Mouse (Mus musculus): ENCODE measurements around the gene Mef2c. TPM values are rescaled to one million over a fixed set of nuclear protein-coding genes. Genes with fewer than 3 reads are reported as not detected.

Mef2c gene
- polyA plus RNA-seq, 1 experiment from 2014 or later, result 25.0 TPM

- ATAC-seq (ENCODE audit: low FRiP score, low TSS enrichment) (no peak), DNase-seq (no peak)
- Histone ChIP-seq H3K27me3 (ENCODE audit: control insufficient read depth, insufficient read depth, low read length) (no peaks in the 10 kb centered on the region), H3K36me3 (ENCODE audit: control insufficient read depth, insufficient read depth, low read length) (no peaks in the 10 kb centered on the region), H3K4me3 (replicated peaks; ENCODE audit: low read depth, low read length) (no peak overlapping the region), H3K27ac (replicated peaks; ENCODE audit: low read depth, low read length) (no peak overlapping the region), H3K9me3 (ENCODE audit: control insufficient read depth, low read length) (no peaks in the 10 kb centered on the region), H3K4me1 (ENCODE audit: control insufficient read depth, insufficient read depth, low read length) (no peaks in the 10 kb centered on the region), H3K9ac (replicated peaks; ENCODE audit: low read length) (no peak overlapping the region), H3K4me2 (ENCODE audit: low read length) (no peak overlapping the region)
- WGBS, result 80% methylated on average over 7 of the region's 7 CpGs
These were observed 22.5 kb upstream of the Mef2c start for GRCm38 (mm10) chr13:83481310-83481709.

GRCm38 (mm10) chr13:83482087-83482486 is 21.7 kb upstream of the Mef2c start:
- H3K4me1 ChIP-seq (ENCODE audit: control insufficient read depth, insufficient read depth, low read length), result no peaks in the 10 kb centered on the region
- no peak overlapping the region for H3K27ac ChIP-seq (replicated peaks; ENCODE audit: low read depth, low read length)
- ATAC-seq (ENCODE audit: low FRiP score, low TSS enrichment), result no peak
- no peak overlapping the region for H3K4me2 ChIP-seq (ENCODE audit: low read length)
- no peak for DNase-seq
- no peaks in the 10 kb centered on the region for H3K27me3 ChIP-seq (ENCODE audit: control insufficient read depth, insufficient read depth, low read length)
- no peak overlapping the region for H3K9ac ChIP-seq (replicated peaks; ENCODE audit: low read length)
- H3K4me3 ChIP-seq (replicated peaks; ENCODE audit: low read depth, low read length), result no peak overlapping the region
- no peaks in the 10 kb centered on the region for H3K9me3 ChIP-seq (ENCODE audit: control insufficient read depth, low read length)
- 84% methylated on average over 5 of the region's 5 CpGs for WGBS
- no peaks in the 10 kb centered on the region for H3K36me3 ChIP-seq (ENCODE audit: control insufficient read depth, insufficient read depth, low read length)

- DNase-seq (no peak), ATAC-seq (ENCODE audit: low FRiP score, low TSS enrichment) (no peak)
- Histone ChIP-seq H3K9me3 (ENCODE audit: control insufficient read depth, low read length) (no peaks in the 10 kb centered on the region), H3K4me2 (ENCODE audit: low read length) (no peak overlapping the region), H3K4me1 (ENCODE audit: control insufficient read depth, insufficient read depth, low read length) (no peaks in the 10 kb centered on the region), H3K27ac (replicated peaks; ENCODE audit: low read depth, low read length) (no peak overlapping the region), H3K4me3 (replicated peaks; ENCODE audit: low read depth, low read length) (no peak overlapping the region), H3K36me3 (ENCODE audit: control insufficient read depth, insufficient read depth, low read length) (no peaks in the 10 kb centered on the region), H3K27me3 (ENCODE audit: control insufficient read depth, insufficient read depth, low read length) (no peaks in the 10 kb centered on the region), H3K9ac (replicated peaks; ENCODE audit: low read length) (no peak overlapping the region)
- 73% methylated on average over 4 of the region's 4 CpGs for WGBS
These were observed 19.6 kb upstream of the Mef2c start for GRCm38 (mm10) chr13:83484215-83484614.

- ATAC-seq (ENCODE audit: low FRiP score, low TSS enrichment), result no peak
- WGBS, result 74% methylated on average over 7 of the region's 7 CpGs
- DNase-seq, result no peak
These were observed 19.0 kb upstream of the Mef2c start for GRCm38 (mm10) chr13:83484721-83485369.

GRCm38 (mm10) chr13:83492051-83492450 is 11.8 kb upstream of the Mef2c start:
- Histone ChIP-seq H3K27me3 (ENCODE audit: control insufficient read depth, insufficient read depth, low read length) (no peaks in the 10 kb centered on the region), H3K4me2 (ENCODE audit: low read length) (no peak overlapping the region), H3K9ac (replicated peaks; ENCODE audit: low read length) (no peak overlapping the region), H3K4me3 (replicated peaks; ENCODE audit: low read depth, low read length) (no peak overlapping the region), H3K4me1 (ENCODE audit: control insufficient read depth, insufficient read depth, low read length) (no peaks in the 10 kb centered on the region), H3K36me3 (ENCODE audit: control insufficient read depth, insufficient read depth, low read length) (no peaks in the 10 kb centered on the region), H3K27ac (replicated peaks; ENCODE audit: low read depth, low read length) (no peak overlapping the region), H3K9me3 (ENCODE audit: control insufficient read depth, low read length) (no peaks in the 10 kb centered on the region)
- DNase-seq, result no peak
- ATAC-seq (ENCODE audit: low FRiP score, low TSS enrichment), result no peak
- WGBS, result 83% methylated on average over 3 of the region's 3 CpGs

More at GRCm38 (mm10) chr13:83484721-83485369, 19.0 kb upstream of the Mef2c start:
- no peak overlapping the region for H3K4me3 ChIP-seq (replicated peaks; ENCODE audit: low read depth, low read length)
- no peaks in the 10 kb centered on the region for H3K9me3 ChIP-seq (ENCODE audit: control insufficient read depth, low read length)
- H3K9ac ChIP-seq (replicated peaks; ENCODE audit: low read length), result no peak overlapping the region
- no peak overlapping the region for H3K27ac ChIP-seq (replicated peaks; ENCODE audit: low read depth, low read length)
- no peaks in the 10 kb centered on the region for H3K36me3 ChIP-seq (ENCODE audit: control insufficient read depth, insufficient read depth, low read length)
- H3K4me2 ChIP-seq (ENCODE audit: low read length), result no peak overlapping the region
- no peaks in the 10 kb centered on the region for H3K27me3 ChIP-seq (ENCODE audit: control insufficient read depth, insufficient read depth, low read length)
- no peaks in the 10 kb centered on the region for H3K4me1 ChIP-seq (ENCODE audit: control insufficient read depth, insufficient read depth, low read length)

GRCm38 (mm10) chr13:83497708-83498107 is 6.1 kb upstream of the Mef2c start:
- Histone ChIP-seq H3K27ac (replicated peaks; ENCODE audit: low read depth, low read length) (no peak overlapping the region), H3K9me3 (ENCODE audit: control insufficient read depth, low read length) (no peaks in the 10 kb centered on the region), H3K4me3 (replicated peaks; ENCODE audit: low read depth, low read length) (no peak overlapping the region), H3K4me2 (ENCODE audit: low read length) (no peak overlapping the region), H3K4me1 (ENCODE audit: control insufficient read depth, insufficient read depth, low read length) (no peaks in the 10 kb centered on the region), H3K27me3 (ENCODE audit: control insufficient read depth, insufficient read depth, low read length) (no peaks in the 10 kb centered on the region), H3K9ac (replicated peaks; ENCODE audit: low read length) (no peak overlapping the region), H3K36me3 (ENCODE audit: control insufficient read depth, insufficient read depth, low read length) (no peaks in the 10 kb centered on the region)
- 93% methylated on average over 3 of the region's 3 CpGs for WGBS
- ATAC-seq (ENCODE audit: low FRiP score, low TSS enrichment) (no peak), DNase-seq (no peak)

GRCm38 (mm10) chr13:83499526-83499925 is 4.3 kb upstream of the Mef2c start:
- Histone ChIP-seq H3K27me3 (ENCODE audit: control insufficient read depth, insufficient read depth, low read length) (no peaks in the 10 kb centered on the region), H3K4me2 (ENCODE audit: low read length) (no peak overlapping the region), H3K36me3 (ENCODE audit: control insufficient read depth, insufficient read depth, low read length) (no peaks in the 10 kb centered on the region), H3K4me3 (replicated peaks; ENCODE audit: low read depth, low read length) (no peak overlapping the region), H3K9me3 (ENCODE audit: control insufficient read depth, low read length) (no peaks in the 10 kb centered on the region), H3K4me1 (ENCODE audit: control insufficient read depth, insufficient read depth, low read length) (no peaks in the 10 kb centered on the region), H3K27ac (replicated peaks; ENCODE audit: low read depth, low read length) (no peak overlapping the region), H3K9ac (replicated peaks; ENCODE audit: low read length) (no peak overlapping the region)
- no peak for ATAC-seq (ENCODE audit: low FRiP score, low TSS enrichment)
- DNase-seq, result no peak
- 62% methylated on average over 4 of the region's 4 CpGs for WGBS

- DNase-seq, result no peak
- 96% methylated on average over 1 of the region's 1 CpGs for WGBS
- H3K4me1 ChIP-seq (ENCODE audit: control insufficient read depth, insufficient read depth, low read length), result no peaks in the 10 kb centered on the region
- H3K4me3 ChIP-seq (replicated peaks; ENCODE audit: low read depth, low read length), result no peak overlapping the region
- ATAC-seq (ENCODE audit: low FRiP score, low TSS enrichment), result no peak
- H3K27me3 ChIP-seq (ENCODE audit: control insufficient read depth, insufficient read depth, low read length), result no peaks in the 10 kb centered on the region
- no peaks in the 10 kb centered on the region for H3K36me3 ChIP-seq (ENCODE audit: control insufficient read depth, insufficient read depth, low read length)
- no peak overlapping the region for H3K4me2 ChIP-seq (ENCODE audit: low read length)
- no peak overlapping the region for H3K27ac ChIP-seq (replicated peaks; ENCODE audit: low read depth, low read length)
- H3K9me3 ChIP-seq (ENCODE audit: control insufficient read depth, low read length), result no peaks in the 10 kb centered on the region
- H3K9ac ChIP-seq (replicated peaks; ENCODE audit: low read length), result no peak overlapping the region
These were observed 3.9 kb downstream of the Mef2c start for GRCm38 (mm10) chr13:83507687-83508086.

GRCm38 (mm10) chr13:83515013-83515547 is 11.2 kb downstream of the Mef2c start:
- Histone ChIP-seq H3K27me3 (ENCODE audit: control insufficient read depth, insufficient read depth, low read length) (no peaks in the 10 kb centered on the region), H3K27ac (replicated peaks; ENCODE audit: low read depth, low read length) (no peak overlapping the region), H3K4me1 (ENCODE audit: control insufficient read depth, insufficient read depth, low read length) (no peaks in the 10 kb centered on the region), H3K9ac (replicated peaks; ENCODE audit: low read length) (no peak overlapping the region), H3K4me2 (ENCODE audit: low read length) (no peak overlapping the region), H3K9me3 (ENCODE audit: control insufficient read depth, low read length) (no peaks in the 10 kb centered on the region), H3K4me3 (replicated peaks; ENCODE audit: low read depth, low read length) (no peak overlapping the region), H3K36me3 (ENCODE audit: control insufficient read depth, insufficient read depth, low read length) (no peaks in the 10 kb centered on the region)
- WGBS, result 66% methylated on average over 4 of the region's 4 CpGs
- no peak for ATAC-seq (ENCODE audit: low FRiP score, low TSS enrichment)
- no peak for DNase-seq
